Mouse (Mus musculus) forebrain, embryonic 15.5 days (tissue): ENCODE results near the gene Nmnat2. TPM values are rescaled to one million over a fixed set of nuclear protein-coding genes. Genes with fewer than 3 reads are reported as not detected.

Experiments
- ATAC-seq: fragments of 200-750 bp; cut with Nextera tagmentation; replicated peaks from 2 replicates; pipeline ENCODE4 v1.8.0; 2017; ENCODE audit warnings: mild to moderate bottlenecking, moderate TSS enrichment, moderate library complexity
- H3K27ac ChIP-seq: fragments of 300-500 bp; sonication (generic); replicated peaks from 2 replicates; pipeline ENCODE4 v1.5.1; 2015; ENCODE audit warnings: mild to moderate bottlenecking, inconsistent platforms
- H3K27me3 ChIP-seq: fragments of 300-500 bp; sonication (generic); 2 replicates; pipeline ENCODE4 v1.6.1; 2015; ENCODE audit warnings: inconsistent platforms
- H3K36me3 ChIP-seq: fragments of 300-500 bp; sonication (generic); 2 replicates; pipeline ENCODE4 v1.6.1; 2015; ENCODE audit warnings: mild to moderate bottlenecking, inconsistent platforms
- H3K4me1 ChIP-seq: fragments of 300-500 bp; sonication (generic); 2 replicates; pipeline ENCODE4 v1.6.1; 2015; ENCODE audit warnings: inconsistent platforms
- H3K4me2 ChIP-seq: fragments of 300-500 bp; sonication (generic); replicated peaks from 2 replicates; pipeline ENCODE4 v1.6.1; 2015; ENCODE audit warnings: mild to moderate bottlenecking, inconsistent platforms
- H3K4me3 ChIP-seq: fragments of 300-500 bp; sonication (generic); 2 replicates; pipeline ENCODE4 v1.5.1; 2015; ENCODE audit warnings: mild to moderate bottlenecking, inconsistent platforms
- H3K9ac ChIP-seq: fragments of 300-500 bp; sonication (generic); replicated peaks from 2 replicates; pipeline ENCODE4 v1.6.1; 2015; ENCODE audit warnings: mild to moderate bottlenecking, inconsistent platforms
- H3K9me3 ChIP-seq: fragments of 300-500 bp; sonication (generic); 2 replicates; pipeline ENCODE4 v1.6.1; 2016; ENCODE audit warnings: inconsistent platforms
- WGBS: fragments of 180-500 bp; shearing (Covaris S2); methylation state at CpG from one replicate; pipeline ENCODE4 v1.1.7; 2015; ENCODE audit warnings: mixed read lengths; 5-methylcytosine and 5-hydroxymethylcytosine counted together
- polyA plus RNA-seq: library from polyadenylated mRNA; unstranded; fragments of >200 nt; fragmentation: Nextera tagmentation; extraction: Ambion mirVana; gene quantifications from 2 replicates; pipeline ENCODE4 v1.2.1, GENCODE M21; 2015

The Nmnat2 gene
- polyA plus RNA-seq, 1 experiment from 2014 or later: 69.5 TPM

GRCm38 (mm10) chr1:153101327-153101880 lies 146.6 kb downstream of the Nmnat2 start:
- no peaks in the 10 kb centered on the region for H3K27me3 ChIP-seq
- no peak overlapping the region for H3K4me2 ChIP-seq
- WGBS: 31% methylated on average over 9 of the region's 9 CpGs
- no peak for ATAC-seq
- no peak overlapping the region for H3K4me3 ChIP-seq
- no peak overlapping the region for H3K9ac ChIP-seq
- H3K9me3 ChIP-seq: no peaks in the 10 kb centered on the region
- H3K4me1 ChIP-seq: no peaks in the 10 kb centered on the region
- no peak overlapping the region for H3K27ac ChIP-seq
- H3K36me3 ChIP-seq: no peaks in the 10 kb centered on the region

- ATAC-seq: no peak
- no peak overlapping the region for H3K27ac ChIP-seq
- no peak overlapping the region for H3K9ac ChIP-seq
- H3K27me3 ChIP-seq: no peaks in the 10 kb centered on the region
- 89% methylated on average over 17 of the region's 17 CpGs for WGBS
- H3K9me3 ChIP-seq: no peaks in the 10 kb centered on the region
- H3K36me3 ChIP-seq: no peaks in the 10 kb centered on the region
- no peaks in the 10 kb centered on the region for H3K4me1 ChIP-seq
- H3K4me3 ChIP-seq: no peak overlapping the region
- H3K4me2 ChIP-seq: no peak overlapping the region
These were observed 147.7 kb downstream of the Nmnat2 start for GRCm38 (mm10) chr1:153102296-153103185.

- ATAC-seq: no peak
- no peak overlapping the region for H3K4me2 ChIP-seq
- 98% methylated on average over 8 of the region's 8 CpGs for WGBS
These were observed 148.4 kb downstream of the Nmnat2 start for GRCm38 (mm10) chr1:153103186-153103554.

GRCm38 (mm10) chr1:153104804-153105203 lies 150.0 kb downstream of the Nmnat2 start:
- Histone ChIP-seq H3K9me3 (no peaks in the 10 kb centered on the region), H3K36me3 (no peaks in the 10 kb centered on the region), H3K9ac (no peak overlapping the region), H3K27me3 (no peaks in the 10 kb centered on the region), H3K4me2 (no peak overlapping the region), H3K4me3 (no peak overlapping the region), H3K27ac (no peak overlapping the region), H3K4me1 (no peaks in the 10 kb centered on the region)
- WGBS: 73% methylated on average over 11 of the region's 12 CpGs
- no peak for ATAC-seq

More at GRCm38 (mm10) chr1:153103186-153103554, 148.4 kb downstream of the Nmnat2 start:
- H3K9ac ChIP-seq: no peak overlapping the region
- H3K4me1 ChIP-seq: no peaks in the 10 kb centered on the region
- H3K36me3 ChIP-seq: no peaks in the 10 kb centered on the region
- no peak overlapping the region for H3K27ac ChIP-seq
- no peaks in the 10 kb centered on the region for H3K9me3 ChIP-seq
- no peaks in the 10 kb centered on the region for H3K27me3 ChIP-seq
- H3K4me3 ChIP-seq: no peak overlapping the region

- Histone ChIP-seq H3K36me3 (peaks cover 7% of the 10 kb centered on the region), H3K27ac (no peak overlapping the region), H3K4me1 (no peaks in the 10 kb centered on the region), H3K4me3 (no peak overlapping the region), H3K27me3 (no peaks in the 10 kb centered on the region), H3K9ac (no peak overlapping the region), H3K4me2 (no peak overlapping the region), H3K9me3 (no peaks in the 10 kb centered on the region)
- ATAC-seq: no peak; the same call in 1 of the 2 replicates
- 36% methylated on average over 7 of the region's 7 CpGs for WGBS
These were observed 153.1 kb downstream of the Nmnat2 start for GRCm38 (mm10) chr1:153107866-153108265.

- Histone ChIP-seq H3K27me3 (no peaks in the 10 kb centered on the region), H3K4me3 (no peak overlapping the region), H3K4me1 (no peaks in the 10 kb centered on the region), H3K9me3 (no peaks in the 10 kb centered on the region), H3K27ac (no peak overlapping the region), H3K9ac (no peak overlapping the region), H3K4me2 (no peak overlapping the region), H3K36me3 (peaks cover 7% of the 10 kb centered on the region)
- no peak for ATAC-seq
- 88% methylated on average over 5 of the region's 5 CpGs for WGBS
These were observed 154.6 kb downstream of the Nmnat2 start for GRCm38 (mm10) chr1:153109346-153109745.

- Histone ChIP-seq H3K9me3 (no peaks in the 10 kb centered on the region), H3K27me3 (no peaks in the 10 kb centered on the region), H3K9ac (no peak overlapping the region), H3K4me2 (no peak overlapping the region), H3K4me3 (no peak overlapping the region), H3K27ac (no peak overlapping the region), H3K36me3 (peaks cover 7% of the 10 kb centered on the region), H3K4me1 (no peaks in the 10 kb centered on the region)
- 69% methylated on average over 3 of the region's 3 CpGs for WGBS
- ATAC-seq: no peak
These were observed 155.0 kb downstream of the Nmnat2 start for GRCm38 (mm10) chr1:153109836-153110235.

GRCm38 (mm10) chr1:153111596-153111995 lies 156.8 kb downstream of the Nmnat2 start:
- no peaks in the 10 kb centered on the region for H3K27me3 ChIP-seq
- peaks cover 11% of the 10 kb centered on the region for H3K36me3 ChIP-seq
- H3K4me1 ChIP-seq: no peaks in the 10 kb centered on the region
- ATAC-seq: no peak
- H3K27ac ChIP-seq: no peak overlapping the region
- H3K4me2 ChIP-seq: no peak overlapping the region
- H3K9me3 ChIP-seq: no peaks in the 10 kb centered on the region
- H3K9ac ChIP-seq: no peak overlapping the region
- WGBS: 28% methylated on average over 4 of the region's 4 CpGs
- no peak overlapping the region for H3K4me3 ChIP-seq

GRCm38 (mm10) chr1:153115315-153115714 lies 160.5 kb downstream of the Nmnat2 start:
- no peaks in the 10 kb centered on the region for H3K27me3 ChIP-seq
- 85% methylated on average over 8 of the region's 8 CpGs for WGBS
- peaks cover 11% of the 10 kb centered on the region for H3K36me3 ChIP-seq
- ATAC-seq: no peak
- no peaks in the 10 kb centered on the region for H3K9me3 ChIP-seq
- H3K4me3 ChIP-seq: no peak overlapping the region
- no peaks in the 10 kb centered on the region for H3K4me1 ChIP-seq
- no peak overlapping the region for H3K9ac ChIP-seq
- no peak overlapping the region for H3K4me2 ChIP-seq
- no peak overlapping the region for H3K27ac ChIP-seq

- Histone ChIP-seq H3K36me3 (peaks cover 2% of the 10 kb centered on the region; the same call in 1 of the 2 replicates), H3K27ac (no peak overlapping the region), H3K4me1 (no peaks in the 10 kb centered on the region), H3K27me3 (no peaks in the 10 kb centered on the region), H3K9ac (no peak overlapping the region), H3K9me3 (no peaks in the 10 kb centered on the region), H3K4me3 (no peak overlapping the region), H3K4me2 (no peak overlapping the region)
- no peak for ATAC-seq
- WGBS: 79% methylated on average over 6 of the region's 6 CpGs
These were observed 165.8 kb downstream of the Nmnat2 start for GRCm38 (mm10) chr1:153120544-153120943.

GRCm38 (mm10) chr1:153121320-153121719 lies 166.5 kb downstream of the Nmnat2 start:
- H3K36me3 ChIP-seq: no peaks in the 10 kb centered on the region
- H3K4me3 ChIP-seq: no peak overlapping the region
- H3K4me1 ChIP-seq: no peaks in the 10 kb centered on the region
- no peaks in the 10 kb centered on the region for H3K9me3 ChIP-seq
- no peak overlapping the region for H3K4me2 ChIP-seq
- H3K9ac ChIP-seq: no peak overlapping the region
- 89% methylated on average over 5 of the region's 5 CpGs for WGBS
- H3K27me3 ChIP-seq: no peaks in the 10 kb centered on the region
- no peak overlapping the region for H3K27ac ChIP-seq
- ATAC-seq: no peak

- no peak for ATAC-seq
- Histone ChIP-seq H3K4me1 (no peaks in the 10 kb centered on the region), H3K9me3 (no peaks in the 10 kb centered on the region), H3K4me2 (no peak overlapping the region), H3K4me3 (no peak overlapping the region), H3K27me3 (no peaks in the 10 kb centered on the region), H3K9ac (no peak overlapping the region), H3K27ac (no peak overlapping the region), H3K36me3 (no peaks in the 10 kb centered on the region)
- WGBS: 84% methylated on average over 4 of the region's 4 CpGs
These were observed 168.0 kb downstream of the Nmnat2 start for GRCm38 (mm10) chr1:153122764-153123163.
